ENCODE assay signal across 11 mouse cellular contexts in the genomic region with DNA sequence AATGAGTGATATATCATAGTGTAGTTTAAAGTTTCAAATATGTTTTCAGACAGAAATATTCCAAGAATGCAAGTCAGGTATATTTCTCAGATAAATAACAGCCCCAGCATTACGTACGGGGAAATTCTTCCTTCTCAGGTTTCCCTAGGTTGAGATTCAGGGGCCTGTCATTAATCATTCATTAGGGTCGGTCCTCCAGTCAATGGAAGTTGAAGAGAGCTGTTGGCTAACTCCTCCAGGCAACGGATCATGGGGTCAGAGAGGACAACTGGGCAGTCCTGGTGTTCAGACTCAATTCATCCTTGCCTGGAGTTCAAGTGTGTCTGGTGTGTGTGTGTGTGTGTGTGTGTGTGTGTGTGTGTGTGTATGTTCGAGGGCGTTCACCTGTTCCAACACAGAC. TPM values are rescaled to one million over a fixed set of nuclear protein-coding genes. Genes with fewer than 3 reads are reported as not detected.
DNase-seq lines count a peak whose midpoint lies in the region; ATAC-seq and TF ChIP-seq lines count a peak whose summit lies in the region.
"Had no signal": no experiment of that assay in that cellular context is flagged by ENCODE, and none has a peak within 500 bp of the region (broad histone marks: within the 10 kb centered on the region; RNA-seq: fewer than 3 reads in every experiment).

No protein-coding gene starts in this region.

- no peak for TF ChIP-seq POLR2A in limb, embryonic 14.5 days (IDR thresholded peaks at IDR 0.05; ENCODE audit: borderline replicate concordance, extremely low read depth, insufficient read depth, insufficient read length)
- no peak for TF ChIP-seq POLR2A in cerebellum, adult 2 months (IDR thresholded peaks at IDR 0.05; ENCODE audit: borderline replicate concordance, insufficient read depth, low read length)

- H3K4me3 ChIP-seq in forebrain, embryonic 13.5 days = no peak overlapping the region
- no peak overlapping the region for H3K4me3 ChIP-seq in forebrain, embryonic 16.5 days (replicated peaks; ENCODE audit: low read length)
- no peak overlapping the region for H3K4me3 ChIP-seq in lung, embryonic 14.5 days (ENCODE audit: low read depth, low read length)
- H3K4me3 ChIP-seq in limb, embryonic 14.5 days (replicated peaks; ENCODE audit: low read length) = no peak overlapping the region
- H3K4me3 ChIP-seq in neural tube, embryonic 15.5 days (replicated peaks) = peak overlapping the region; percentile 66; the same call in 1 of the 2 replicates
- no peak overlapping the region for H3K4me3 ChIP-seq in cerebellum, adult 2 months (replicated peaks; ENCODE audit: insufficient read depth, low read depth, low read length)

- peaks cover 19% of the 10 kb centered on the region for H3K4me1 ChIP-seq in forebrain, embryonic 13.5 days
- peaks cover 6% of the 10 kb centered on the region for H3K4me1 ChIP-seq in forebrain, embryonic 16.5 days (replicated peaks; ENCODE audit: control insufficient read depth, insufficient read depth, low read length)
- H3K4me1 ChIP-seq in lung, embryonic 14.5 days (ENCODE audit: insufficient read depth) = no peaks in the 10 kb centered on the region
- peaks cover 3% of the 10 kb centered on the region for H3K4me1 ChIP-seq in limb, embryonic 14.5 days (ENCODE audit: control insufficient read depth, insufficient read depth, low read length)
- peaks cover 19% of the 10 kb centered on the region for H3K4me1 ChIP-seq in neural tube, embryonic 15.5 days
- H3K4me1 ChIP-seq in cerebellum, adult 2 months (ENCODE audit: control insufficient read depth, insufficient read depth, low read length) = no peaks in the 10 kb centered on the region; the same call in 1 of the 2 replicates

- H3K9ac ChIP-seq in forebrain, embryonic 13.5 days = no peak overlapping the region
- H3K9ac ChIP-seq in forebrain, embryonic 16.5 days (replicated peaks; ENCODE audit: low read depth, low read length) = no peak overlapping the region
- H3K9ac ChIP-seq in lung, embryonic 14.5 days = no peak overlapping the region
- H3K9ac ChIP-seq in limb, embryonic 14.5 days (ENCODE audit: low read depth, low read length, severe bottlenecking) = no peak overlapping the region
- no peak overlapping the region for H3K9ac ChIP-seq in neural tube, embryonic 15.5 days (replicated peaks)

- WGBS in forebrain, embryonic 13.5 days = 24% methylated on average over 6 of the region's 6 CpGs
- WGBS in forebrain, embryonic 16.5 days = 37% methylated on average over 6 of the region's 6 CpGs
- WGBS in lung, embryonic 14.5 days = 15% methylated on average over 6 of the region's 6 CpGs
- 17% methylated on average over 6 of the region's 6 CpGs for WGBS in limb, embryonic 14.5 days
- WGBS in neural tube, embryonic 15.5 days = 15% methylated on average over 6 of the region's 6 CpGs
- 76% methylated on average over 6 of the region's 6 CpGs for WGBS in cerebellum, adult 2 months

- TF ChIP-seq CTCF in lung, embryonic 14.5 days (IDR thresholded peaks at IDR 0.05; ENCODE audit: low read depth) = no peak
- TF ChIP-seq CTCF in cerebellum, adult 2 months (IDR thresholded peaks at IDR 0.05; ENCODE audit: borderline replicate concordance, insufficient read depth, low read depth, low read length) = no peak

- DNase-seq in lung, embryonic 14.5 days = no peak
- no peak for DNase-seq in lung, postnatal 14 days
- no peak for DNase-seq in limb, embryonic 14.5 days (ENCODE audit: low spot score)
- no peak for DNase-seq in spleen, postnatal 4 days (ENCODE audit: low spot score in 2 of 2)
- no peak for DNase-seq in cerebellum, adult 2 months
- DNase-seq: kidney, adult 9 months had no signal

- no peak overlapping the region for H3K27ac ChIP-seq in forebrain, embryonic 13.5 days
- H3K27ac ChIP-seq in forebrain, embryonic 16.5 days (ENCODE audit: low read length) = no peak overlapping the region
- no peak overlapping the region for H3K27ac ChIP-seq in lung, embryonic 14.5 days (ENCODE audit: low read depth)
- no peak overlapping the region for H3K27ac ChIP-seq in limb, embryonic 14.5 days (replicated peaks; ENCODE audit: low read depth, low read length)
- H3K27ac ChIP-seq in neural tube, embryonic 15.5 days (replicated peaks) = no peak overlapping the region
- H3K27ac ChIP-seq in cerebellum, adult 2 months (ENCODE audit: insufficient read depth, low read length) = no peak overlapping the region
- H3K27ac ChIP-seq: forebrain, embryonic 12.5 days had no signal

- no peaks in the 10 kb centered on the region for H3K36me3 ChIP-seq in forebrain, embryonic 13.5 days (ENCODE audit: poor library complexity, severe bottlenecking)
- H3K36me3 ChIP-seq in forebrain, embryonic 16.5 days (ENCODE audit: control insufficient read depth, insufficient read depth) = no peaks in the 10 kb centered on the region
- no peaks in the 10 kb centered on the region for H3K36me3 ChIP-seq in lung, embryonic 14.5 days (ENCODE audit: insufficient read depth)
- H3K36me3 ChIP-seq in limb, embryonic 14.5 days (ENCODE audit: control insufficient read depth, insufficient read depth, low read length) = no peaks in the 10 kb centered on the region
- no peaks in the 10 kb centered on the region for H3K36me3 ChIP-seq in neural tube, embryonic 15.5 days
- H3K36me3 ChIP-seq: forebrain, embryonic 12.5 days had no signal

- H3K27me3 ChIP-seq in forebrain, embryonic 13.5 days = peaks cover 66% of the 10 kb centered on the region
- peaks cover 28% of the 10 kb centered on the region for H3K27me3 ChIP-seq in forebrain, embryonic 16.5 days (replicated peaks; ENCODE audit: control insufficient read depth, insufficient read depth, low read length)
- peaks cover 59% of the 10 kb centered on the region for H3K27me3 ChIP-seq in lung, embryonic 14.5 days (ENCODE audit: insufficient read depth, low read length)
- H3K27me3 ChIP-seq in limb, embryonic 14.5 days (ENCODE audit: control insufficient read depth, insufficient read depth, low read length) = peaks cover 46% of the 10 kb centered on the region
- H3K27me3 ChIP-seq in neural tube, embryonic 15.5 days (replicated peaks) = peaks cover 40% of the 10 kb centered on the region
- peaks cover 1% of the 10 kb centered on the region; the same call in 1 of the 2 replicates for H3K27me3 ChIP-seq in cerebellum, adult 2 months (ENCODE audit: control insufficient read depth, insufficient read depth, low read length)

- no peaks in the 10 kb centered on the region for H3K9me3 ChIP-seq in forebrain, embryonic 13.5 days (replicated peaks)
- no peaks in the 10 kb centered on the region for H3K9me3 ChIP-seq in forebrain, embryonic 16.5 days (ENCODE audit: control insufficient read depth, low read length)
- no peaks in the 10 kb centered on the region for H3K9me3 ChIP-seq in lung, embryonic 14.5 days (ENCODE audit: low read depth, low read length)
- H3K9me3 ChIP-seq in limb, embryonic 14.5 days (ENCODE audit: control insufficient read depth, low read length) = no peaks in the 10 kb centered on the region
- H3K9me3 ChIP-seq in neural tube, embryonic 15.5 days (replicated peaks) = no peaks in the 10 kb centered on the region
- H3K9me3 ChIP-seq: forebrain, embryonic 12.5 days had no signal

- no peak for ATAC-seq in forebrain, embryonic 13.5 days
- ATAC-seq in forebrain, embryonic 16.5 days = no peak
- ATAC-seq in lung, embryonic 14.5 days (ENCODE audit: insufficient read depth) = 0 out of 2 replicates have a peak, but pooled peaks have one; percentile 13
- no peak for ATAC-seq in limb, embryonic 14.5 days (ENCODE audit: low FRiP score, low read depth)
- ATAC-seq in neural tube, embryonic 15.5 days (ENCODE audit: low FRiP score) = no peak
- ATAC-seq: activated CD4-positive, CD25-positive, alpha-beta regulatory T cell, adult 4 months had no signal

- peak overlapping the region; percentile 99 for H3K4me2 ChIP-seq in forebrain, embryonic 13.5 days
- H3K4me2 ChIP-seq in forebrain, embryonic 16.5 days (ENCODE audit: low read length) = no peak overlapping the region
- peak overlapping the region; percentile 100; the same call in 1 of the 2 replicates for H3K4me2 ChIP-seq in lung, embryonic 14.5 days
- peak overlapping the region; percentile 99; the same call in 1 of the 2 replicates for H3K4me2 ChIP-seq in limb, embryonic 14.5 days (replicated peaks; ENCODE audit: low read depth, low read length, severe bottlenecking)
- H3K4me2 ChIP-seq in neural tube, embryonic 15.5 days = peak overlapping the region; percentile 100

RNA-seq across cellular contexts. Expression of a gene that starts 0.8 kb away (rescaled TPM):
- polyA plus RNA-seq in forebrain, embryonic 13.5 days (2015; fragmentation: Nextera tagmentation; extraction: Ambion mirVana) = 0.57 and 0.74 TPM in 2 replicates
- 0.50 and 0.85 TPM in 2 replicates for polyA plus RNA-seq in forebrain, embryonic 16.5 days (2015; fragmentation: Nextera tagmentation; extraction: Ambion mirVana)
- 0.74 and 0.88 TPM in 2 replicates for polyA plus RNA-seq in lung, embryonic 14.5 days (2014; fragmentation: Nextera tagmentation; extraction: Ambion mirVana)
- 0.41 and 0.67 TPM in 2 replicates for polyA plus RNA-seq in limb, embryonic 14.5 days (2012; rRNA removed)
- 0.48 and 0.50 TPM in 2 replicates for polyA plus RNA-seq in limb, embryonic 14.5 days (2014; fragmentation: Nextera tagmentation; extraction: Ambion mirVana)
- polyA plus RNA-seq in neural tube, embryonic 15.5 days (2015; fragmentation: Nextera tagmentation; extraction: Ambion mirVana) = 1.4 and 1.7 TPM in 2 replicates
- polyA plus RNA-seq in cerebellum, adult 2 months (2012; rRNA removed) = 1.1 and 1.5 TPM in 2 replicates
- polyA plus RNA-seq: activated CD4-positive, CD25-positive, alpha-beta regulatory T cell, adult 4 months had no signal
